Mouse (Mus musculus): ENCODE measurements at regions not wholly inside any gene's neighbourhood (a gene's known extent, or its start where the extent isn't known, plus 50 kb on each side); places are given as distances from the start of the nearest gene placed in this dataset.

DNA sequence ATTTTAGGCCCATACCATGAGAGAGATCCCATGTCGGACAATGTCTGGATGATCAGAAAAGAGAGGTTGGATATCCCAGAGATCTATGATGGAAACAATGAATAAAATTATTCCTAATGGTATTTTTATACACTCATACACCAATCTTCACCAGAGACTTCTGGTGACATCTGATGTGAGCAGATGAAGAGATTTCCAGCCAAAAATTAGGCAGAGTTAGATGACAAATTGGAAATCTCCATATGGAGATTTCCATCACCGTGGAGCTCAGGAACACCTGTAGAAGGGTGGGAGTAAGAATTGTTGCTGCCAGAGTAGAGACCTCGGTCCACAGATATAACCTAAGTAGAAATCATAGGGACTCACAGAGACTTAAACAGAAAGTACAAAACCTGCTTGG is 257.8 kb downstream of the Slco6d1 start:
- TF ChIP-seq CTCF (IDR thresholded peaks at IDR 0.05; ENCODE audit: borderline replicate concordance, insufficient read depth, low read depth, low read length) = no peak
- TF ChIP-seq POLR2A (IDR thresholded peaks at IDR 0.05; ENCODE audit: borderline replicate concordance, insufficient read depth, low read length) = no peak

Measured in cerebellum, adult 2 months (tissue).